Mouse (Mus musculus): Measurements from ENCODE around the gene Olfr768. TPM values are rescaled to one million over a fixed set of nuclear protein-coding genes. Genes with fewer than 3 reads are reported as not detected.
"Not testable (repeated sequence)": the region's sequence is repeated elsewhere in the genome, so short reads cannot be mapped to it uniquely, and the experiment has no call there.

The Olfr768 gene
- total RNA-seq (2022), result not detected

GRCm38 (mm10) chr10:129099275-129099674 is at the start of gene Olfr768:
TSS of gene Olfr768 (minus strand) at chr10:129099375.
- DNase-seq (ENCODE audit: low spot score in 2 of 2), result no peak

- DNase-seq (ENCODE audit: low spot score in 2 of 2), result no peak
These were observed 39.7 kb upstream of the Olfr768 start, which contains the start of gene Olfr770 for GRCm38 (mm10) chr10:129138898-129139297. TSS of gene Olfr770 (minus strand) at chr10:129138998.

- no peak for DNase-seq (ENCODE audit: low spot score in 2 of 2)
These were observed 18.6 kb upstream of the Olfr768 start, which contains the start of gene Olfr769 for GRCm38 (mm10) chr10:129117761-129118160. TSS of gene Olfr769 (minus strand) at chr10:129117861.

DNA sequence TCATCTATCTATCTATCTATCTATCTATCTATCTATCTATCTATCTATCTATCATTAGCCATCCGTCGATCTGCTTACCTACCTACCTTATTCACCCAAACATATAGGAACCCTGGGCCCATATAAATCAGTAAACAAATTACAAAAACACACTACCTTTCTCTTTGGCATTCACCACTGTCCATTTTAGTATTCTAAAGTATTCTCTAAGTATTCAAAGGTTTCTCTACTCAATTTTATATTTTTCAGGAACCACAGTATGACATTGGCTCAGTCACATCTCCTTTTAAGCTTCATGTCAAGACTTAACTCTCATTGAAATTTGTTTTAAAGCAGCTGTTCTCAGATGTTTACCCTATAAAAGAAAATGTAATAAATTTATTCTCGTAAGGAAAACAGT is 16.0 kb upstream of the Olfr768 start:
- no peak for DNase-seq (ENCODE audit: low spot score in 2 of 2)

GRCm38 (mm10) chr10:129101231-129101630 is 2.1 kb upstream of the Olfr768 start:
- DNase-seq (ENCODE audit: low spot score in 2 of 2), result no peak

DNA sequence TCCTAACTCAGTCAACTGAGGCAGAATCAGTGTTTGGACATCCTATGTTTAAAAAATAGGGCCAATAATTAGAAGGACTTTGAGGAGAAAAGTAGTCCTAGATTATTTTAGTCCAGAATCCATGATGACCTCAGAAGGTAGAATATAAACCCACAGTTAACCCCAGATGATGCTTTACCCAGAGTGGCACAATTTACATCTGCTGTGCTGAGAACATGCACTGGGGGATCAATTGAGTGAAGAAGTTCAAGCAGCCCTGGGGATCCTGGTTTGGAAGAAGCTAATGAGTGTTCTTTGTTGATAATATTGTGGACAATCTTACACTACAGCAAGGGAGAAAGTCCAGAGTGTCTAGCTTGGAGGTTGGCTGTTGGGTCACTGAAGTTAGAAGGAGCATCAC is 16.4 kb downstream of the Olfr768 start, which contains the start of gene Olfr767:
Gene Olfr767, minus strand, starts transcription at position 101 of the 400 bp plus-strand sequence.
- not testable (repeated sequence) for DNase-seq (ENCODE audit: low spot score in 2 of 2)

DNA sequence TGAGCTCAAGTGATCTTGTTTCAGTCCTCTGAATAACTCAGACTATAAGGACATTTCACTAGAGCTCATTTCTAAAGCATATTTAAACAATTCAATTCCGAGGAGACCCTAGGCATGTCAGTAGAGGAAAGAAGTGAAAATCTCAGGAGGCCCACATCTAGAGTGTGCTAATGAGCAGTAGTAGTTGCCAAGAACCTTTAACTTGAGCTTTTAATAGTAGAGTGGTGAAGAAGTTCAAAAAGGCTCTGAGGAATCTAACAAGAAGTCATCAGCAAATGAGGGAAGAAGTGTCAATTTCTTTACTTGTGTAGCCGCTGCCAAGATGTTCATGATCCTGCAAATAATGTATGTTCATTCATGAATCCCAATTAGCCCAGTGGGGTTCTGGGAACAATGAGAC is 30.3 kb downstream of the Olfr768 start, which contains the start of gene Olfr766-ps1:
Gene Olfr766-ps1, minus strand, starts transcription at position 101 of the 400 bp plus-strand sequence.
- no peak for DNase-seq (ENCODE audit: low spot score in 2 of 2)

- DNase-seq (ENCODE audit: low spot score in 2 of 2), result not testable (repeated sequence)
These were observed 49.3 kb downstream of the Olfr768 start, which contains the start of gene Olfr765 for GRCm38 (mm10) chr10:129049898-129050297. TSS of gene Olfr765 (minus strand) at chr10:129049998.

Other genes starting within 250 kb of the Olfr768 start
- gene Gdf11, start 207.7 kb downstream of the Olfr768 start, total RNA-seq (2022), result 1 to 10 TPM; 2.7 to 8.9 (median 5.9) TPM
- gene Cd63, start 198.4 kb downstream of the Olfr768 start, total RNA-seq (2022), result 100 to 1,000 TPM; 136 to 170 (median 151) TPM
- 1 to 10 TPM; 3.1 to 4.2 (median 3.7) TPM for gene Rdh5, start 176.5 kb downstream of the Olfr768 start, total RNA-seq (2022)
- gene Bloc1s1, start 175.3 kb downstream of the Olfr768 start, total RNA-seq (2022), result 100 to 1,000 TPM; 119 to 153 (median 140) TPM
- gene Itga7, start 165.6 kb downstream of the Olfr768 start, total RNA-seq (2022), result 10 to 100 TPM; 63.3 to 69.0 (median 65.3) TPM
- gene Mettl7b, start 138.4 kb downstream of the Olfr768 start, total RNA-seq (2022), result under 1 TPM in 1 of 4 experiments, not detected in 3; 0.32 TPM
- gene Olfr9, start 109.9 kb downstream of the Olfr768 start, total RNA-seq (2022), result not detected
- gene Olfr763, start 88.6 kb downstream of the Olfr768 start, total RNA-seq (2022), result not detected
- gene Olfr764-ps1, start 59.5 kb downstream of the Olfr768 start, total RNA-seq (2022), result not detected
- not detected for gene Olfr765, start 49.4 kb downstream of the Olfr768 start, total RNA-seq (2022)
- gene Olfr766-ps1, start 30.4 kb downstream of the Olfr768 start, total RNA-seq (2022), result not detected
- not detected for gene Olfr767, start 16.5 kb downstream of the Olfr768 start, total RNA-seq (2022)
- gene Olfr769, start 18.5 kb upstream of the Olfr768 start, total RNA-seq (2022), result not detected
- not detected for gene Olfr770, start 39.6 kb upstream of the Olfr768 start, total RNA-seq (2022)
- not detected for gene Olfr771, start 65.4 kb upstream of the Olfr768 start, total RNA-seq (2022)
- gene Olfr772, start 78.5 kb upstream of the Olfr768 start, total RNA-seq (2022), result not detected
- gene Olfr773, start 88.0 kb upstream of the Olfr768 start, total RNA-seq (2022), result not detected
- not detected for gene Olfr774, start 136.8 kb upstream of the Olfr768 start, total RNA-seq (2022)
- not detected for gene Olfr775, start 149.0 kb upstream of the Olfr768 start, total RNA-seq (2022)
- gene Olfr776, start 159.8 kb upstream of the Olfr768 start, total RNA-seq (2022), result not detected
- not detected for gene Olfr777, start 172.1 kb upstream of the Olfr768 start, total RNA-seq (2022)
- gene Olfr780, start 218.7 kb upstream of the Olfr768 start, total RNA-seq (2022), result not detected
- not detected for gene Olfr781, start 229.5 kb upstream of the Olfr768 start, total RNA-seq (2022)
- gene Olfr782, start 249.5 kb upstream of the Olfr768 start, total RNA-seq (2022), result not detected